Mouse (Mus musculus) heart, embryonic 13.5 days (tissue): ENCODE measurements around the gene Selenov. TPM values are rescaled to one million over a fixed set of nuclear protein-coding genes. Genes with fewer than 3 reads are reported as not detected.

Experiments used
- ATAC-seq: fragments of 200-750 bp; cut with Nextera tagmentation; 2 replicates; pipeline ENCODE4 v1.8.0; 2017; ENCODE audit warnings: moderate TSS enrichment; ENCODE audit not compliant: insufficient number of reproducible peaks, low FRiP score, low TSS enrichment; ENCODE audit errors: extremely low read depth
- H3K27ac ChIP-seq: fragments of 300-500 bp; sonication (generic); replicated peaks from 2 replicates; pipeline ENCODE4 v1.5.1; 2015; ENCODE audit warnings: moderate library complexity, mild to moderate bottlenecking, inconsistent platforms
- H3K27me3 ChIP-seq: fragments of 300-500 bp; sonication (generic); replicated peaks from 2 replicates; pipeline ENCODE4 v1.6.1; 2015; ENCODE audit warnings: mild to moderate bottlenecking, inconsistent platforms
- H3K36me3 ChIP-seq: fragments of 300-500 bp; sonication (generic); 2 replicates; pipeline ENCODE4 v1.6.1; 2015; ENCODE audit warnings: mild to moderate bottlenecking, inconsistent platforms
- H3K4me1 ChIP-seq: fragments of 300-500 bp; sonication (generic); 2 replicates; pipeline ENCODE4 v1.6.1; 2015; ENCODE audit warnings: inconsistent platforms
- H3K4me2 ChIP-seq: fragments of 300-500 bp; sonication (generic); 2 replicates; pipeline ENCODE4 v1.6.1; 2015; ENCODE audit warnings: inconsistent platforms, mild to moderate bottlenecking, moderate library complexity
- H3K4me3 ChIP-seq: fragments of 300-500 bp; sonication (generic); 2 replicates; pipeline ENCODE4 v1.5.1; 2015; ENCODE audit warnings: moderate library complexity, mild to moderate bottlenecking, inconsistent platforms
- H3K9ac ChIP-seq: fragments of 300-500 bp; sonication (generic); 2 replicates; pipeline ENCODE4 v1.6.1; 2015; ENCODE audit warnings: inconsistent platforms, mild to moderate bottlenecking, moderate library complexity
- H3K9me3 ChIP-seq: fragments of 300-500 bp; sonication (generic); 2 replicates; pipeline ENCODE4 v1.6.1; 2016; ENCODE audit warnings: inconsistent platforms
- WGBS: fragments of 180-500 bp; shearing (Covaris S2); methylation state at CpG from one replicate; pipeline ENCODE4 v1.1.7; 2015; ENCODE audit warnings: mixed read lengths; 5-methylcytosine and 5-hydroxymethylcytosine counted together
- polyA plus RNA-seq: library from polyadenylated mRNA; unstranded; fragments of >200 nt; fragmentation: Nextera tagmentation; extraction: Ambion mirVana; gene quantifications from 2 replicates; pipeline ENCODE4 v1.2.1, GENCODE M21; 2015

Selenov gene
- polyA plus RNA-seq, 1 experiment from 2014 or later = not detected

DNA sequence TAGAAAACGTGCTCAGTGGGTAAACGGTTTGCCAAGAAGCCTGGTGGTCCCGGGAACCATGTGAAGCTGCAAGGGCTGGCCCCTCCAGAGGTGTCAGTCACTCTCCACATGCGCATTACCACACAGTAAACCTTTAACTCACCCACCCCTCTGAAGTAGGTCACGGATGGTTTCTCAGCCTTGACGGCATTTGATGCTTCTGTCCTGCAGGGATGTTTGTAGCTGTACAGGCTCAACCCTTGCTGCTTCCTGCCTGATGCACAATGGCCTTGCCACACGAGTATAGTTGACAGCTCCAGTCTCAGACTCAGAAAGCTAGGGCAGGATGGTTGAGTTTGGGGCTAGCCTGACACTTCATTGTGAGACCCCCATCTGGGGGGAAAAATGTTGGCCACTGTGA, 10.4 kb downstream of the Selenov start:
- Histone ChIP-seq H3K36me3 (no peaks in the 10 kb centered on the region), H3K9ac (no peak overlapping the region), H3K4me2 (no peak overlapping the region), H3K27me3 (no peaks in the 10 kb centered on the region), H3K9me3 (no peaks in the 10 kb centered on the region), H3K4me3 (no peak overlapping the region), H3K4me1 (peaks cover 8% of the 10 kb centered on the region), H3K27ac (no peak overlapping the region)
- WGBS = 67% methylated on average over 7 of the region's 7 CpGs
- no peak for ATAC-seq

DNA sequence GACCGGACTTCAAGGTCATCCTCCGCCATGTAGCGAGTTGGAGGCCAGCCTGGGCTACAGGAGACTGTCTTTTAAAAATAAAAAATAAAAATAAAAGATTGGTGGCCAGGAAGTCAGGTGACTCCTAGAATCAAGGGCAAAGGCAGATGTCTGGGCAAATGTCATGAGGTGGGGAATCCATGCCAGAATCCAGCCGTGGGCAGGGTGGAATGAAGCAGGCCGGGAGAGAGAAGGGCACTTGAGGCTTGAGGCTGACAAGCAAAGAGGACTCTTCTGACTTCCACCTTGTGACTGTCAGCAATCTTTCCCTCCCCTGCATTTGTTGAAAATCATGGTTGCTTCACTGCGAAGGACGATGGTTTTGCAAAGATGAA, 12.7 kb downstream of the Selenov start:
- Histone ChIP-seq H3K9me3 (no peaks in the 10 kb centered on the region), H3K4me1 (peaks cover 8% of the 10 kb centered on the region), H3K27ac (0 out of 2 replicates have a peak overlapping the region, but pooled peaks have one; percentile 61), H3K9ac (peak overlapping the region; percentile 92), H3K4me3 (peak overlapping the region; percentile 72), H3K36me3 (peaks cover 2% of the 10 kb centered on the region), H3K4me2 (peak overlapping the region; percentile 83), H3K27me3 (no peaks in the 10 kb centered on the region)
- 75% methylated on average over 7 of the region's 7 CpGs for WGBS
- no peak for ATAC-seq

DNA sequence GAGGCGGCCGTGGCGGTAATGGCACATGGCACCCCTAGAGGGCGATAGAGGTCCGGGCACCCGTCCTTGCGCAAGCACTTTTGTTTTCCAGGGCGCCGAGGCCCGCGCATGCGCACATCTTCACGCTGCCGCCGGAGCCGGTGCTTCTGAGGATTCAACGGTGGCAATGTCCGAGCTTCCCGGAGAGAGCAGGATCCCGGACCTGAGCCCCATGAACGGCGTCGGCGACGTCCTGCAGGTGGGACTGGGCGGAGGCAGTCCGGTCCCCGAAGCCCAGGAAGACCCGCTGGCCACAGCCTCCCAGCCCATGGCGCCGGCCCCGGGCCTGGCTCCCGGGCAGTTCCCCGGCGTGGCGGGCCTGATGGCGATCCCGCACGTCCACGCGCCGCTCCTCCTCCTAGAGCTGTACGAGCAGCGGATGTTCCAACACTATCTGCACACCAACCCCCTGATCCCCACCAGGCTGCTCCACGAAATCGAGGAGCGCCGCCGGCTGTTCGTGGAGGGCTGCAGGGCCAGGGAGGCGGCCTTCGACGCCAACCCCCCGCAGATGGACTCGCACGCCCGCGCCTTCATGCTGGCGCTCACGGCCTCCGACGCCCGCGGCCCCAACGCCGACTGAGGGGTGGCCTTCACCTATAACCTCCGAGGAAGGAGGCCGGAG, 13.2 kb downstream of the Selenov start, which contains the start of gene Eid2b:
TSS of gene Eid2b (plus strand) at position 125 of the 664 bp plus-strand sequence.
- Histone ChIP-seq H3K9me3 (no peaks in the 10 kb centered on the region), H3K9ac (peak within 1 kb of the TSS; percentile 92), H3K36me3 (peaks cover 6% of the 10 kb centered on the region), H3K4me3 (peak within 1 kb of the TSS; percentile 72), H3K27me3 (no peaks in the 10 kb centered on the region), H3K27ac (peak within 1 kb of the TSS; percentile 61), H3K4me1 (peaks cover 8% of the 10 kb centered on the region), H3K4me2 (peak within 1 kb of the TSS; percentile 83)
- peak; percentile 45; the same call in 1 of the 2 replicates for ATAC-seq
- 2% methylated on average over 68 of the region's 68 CpGs for WGBS

DNA sequence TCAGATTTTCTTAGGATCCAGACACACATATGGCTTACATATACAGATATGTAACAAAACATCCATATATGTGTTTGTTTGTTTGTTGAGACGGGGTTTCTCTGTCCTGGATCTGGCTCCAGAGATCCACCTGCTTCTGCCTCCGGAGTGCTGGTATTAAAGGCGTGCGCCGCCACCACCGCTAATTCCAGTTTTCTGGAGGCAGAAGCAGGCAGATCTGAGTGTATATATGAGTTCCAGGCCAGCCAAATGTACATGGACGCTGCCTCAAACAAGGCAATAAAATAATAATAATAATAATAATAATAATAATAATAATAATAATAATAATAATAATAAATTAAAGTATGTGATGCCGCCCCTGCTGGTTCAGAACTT, 13.8 kb downstream of the Selenov start:
- H3K27ac ChIP-seq = no peak overlapping the region
- H3K9ac ChIP-seq = no peak overlapping the region
- no peak for ATAC-seq
- peaks cover 11% of the 10 kb centered on the region for H3K36me3 ChIP-seq
- no peak overlapping the region for H3K4me2 ChIP-seq
- no peaks in the 10 kb centered on the region for H3K9me3 ChIP-seq
- no peak overlapping the region for H3K4me3 ChIP-seq
- H3K4me1 ChIP-seq = peaks cover 8% of the 10 kb centered on the region
- WGBS = 55% methylated on average over 8 of the region's 8 CpGs
- H3K27me3 ChIP-seq = no peaks in the 10 kb centered on the region

DNA sequence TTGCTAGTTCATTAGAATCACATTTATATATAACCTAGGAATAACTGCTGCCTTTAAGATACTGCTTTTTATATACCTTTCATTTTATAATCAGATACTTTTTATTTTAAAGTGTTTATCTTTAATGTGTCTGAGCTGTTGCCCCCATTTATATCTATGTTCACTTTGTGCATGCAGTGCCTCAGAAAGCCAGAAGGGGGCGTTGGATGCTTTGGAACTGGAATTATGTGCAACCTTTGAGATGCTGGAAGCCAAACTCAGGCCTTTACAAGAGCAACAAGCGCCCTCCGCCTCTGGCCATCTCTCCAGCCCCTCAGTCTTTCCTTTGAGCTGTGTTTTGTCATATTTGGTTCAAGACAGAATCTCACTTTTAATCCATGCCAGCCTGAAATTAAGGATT, 19.2 kb downstream of the Selenov start:
- WGBS = 64% methylated on average over 3 of the region's 3 CpGs
- no peak overlapping the region for H3K27ac ChIP-seq
- no peak overlapping the region for H3K4me2 ChIP-seq
- H3K4me3 ChIP-seq = no peak overlapping the region
- ATAC-seq = no peak
- H3K27me3 ChIP-seq = no peaks in the 10 kb centered on the region
- H3K9me3 ChIP-seq = no peaks in the 10 kb centered on the region
- H3K4me1 ChIP-seq = peaks cover 11% of the 10 kb centered on the region
- no peak overlapping the region for H3K9ac ChIP-seq
- H3K36me3 ChIP-seq = peaks cover 38% of the 10 kb centered on the region

DNA sequence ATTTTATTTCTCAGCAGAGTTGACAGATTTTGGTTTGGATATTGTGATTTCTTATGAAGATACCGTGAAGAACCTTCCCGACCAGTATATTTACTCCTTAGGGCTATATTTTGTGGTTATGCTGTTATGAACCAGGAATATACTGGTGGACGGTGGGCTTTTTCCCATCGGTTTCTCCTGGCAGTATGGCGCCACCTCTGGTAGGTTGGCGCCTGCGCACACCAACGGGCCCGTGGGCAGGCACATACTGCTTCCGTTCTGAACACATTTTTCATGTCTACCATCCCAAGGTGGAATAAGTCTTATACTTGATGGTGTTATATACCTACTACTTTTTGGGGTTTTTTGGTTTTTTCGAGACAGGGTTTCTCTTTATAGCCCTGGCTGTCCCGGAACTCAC, 21.6 kb downstream of the Selenov start:
- 91% methylated on average over 12 of the region's 12 CpGs for WGBS

DNA sequence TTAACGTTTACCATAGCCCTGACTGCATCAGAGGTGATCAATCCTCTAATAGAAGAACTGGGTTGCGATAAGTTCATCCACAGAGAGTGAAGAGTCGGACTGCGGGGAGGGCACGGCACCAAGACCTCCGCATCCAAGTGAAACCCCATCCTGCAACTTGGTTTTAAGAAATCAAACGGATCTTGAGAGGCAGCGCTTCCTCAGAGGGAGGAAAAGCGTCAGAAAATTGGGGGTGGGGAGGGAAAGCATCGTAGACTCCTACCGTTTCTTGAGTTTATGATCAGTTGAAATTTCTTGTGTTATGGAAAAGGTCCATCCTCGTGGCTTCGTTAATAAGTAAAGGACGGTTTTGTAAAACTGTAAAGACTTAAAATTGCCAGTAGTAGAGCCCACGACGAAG, 22.4 kb downstream of the Selenov start:
- Histone ChIP-seq H3K4me1 (peaks cover 11% of the 10 kb centered on the region), H3K9ac (peak overlapping the region; percentile 98), H3K27ac (peak overlapping the region; percentile 86), H3K9me3 (no peaks in the 10 kb centered on the region), H3K27me3 (no peaks in the 10 kb centered on the region), H3K36me3 (peaks cover 38% of the 10 kb centered on the region), H3K4me2 (peak overlapping the region; percentile 90), H3K4me3 (peak overlapping the region; percentile 92)
- no peak for ATAC-seq
- WGBS = 30% methylated on average over 16 of the region's 16 CpGs

More for the DNA sequence above, 21.6 kb downstream of the Selenov start:
- Histone ChIP-seq H3K27ac (no peak overlapping the region), H3K4me3 (no peak overlapping the region), H3K9ac (no peak overlapping the region), H3K4me1 (peaks cover 11% of the 10 kb centered on the region), H3K4me2 (no peak overlapping the region), H3K27me3 (no peaks in the 10 kb centered on the region), H3K9me3 (no peaks in the 10 kb centered on the region), H3K36me3 (peaks cover 38% of the 10 kb centered on the region)
- no peak for ATAC-seq

DNA sequence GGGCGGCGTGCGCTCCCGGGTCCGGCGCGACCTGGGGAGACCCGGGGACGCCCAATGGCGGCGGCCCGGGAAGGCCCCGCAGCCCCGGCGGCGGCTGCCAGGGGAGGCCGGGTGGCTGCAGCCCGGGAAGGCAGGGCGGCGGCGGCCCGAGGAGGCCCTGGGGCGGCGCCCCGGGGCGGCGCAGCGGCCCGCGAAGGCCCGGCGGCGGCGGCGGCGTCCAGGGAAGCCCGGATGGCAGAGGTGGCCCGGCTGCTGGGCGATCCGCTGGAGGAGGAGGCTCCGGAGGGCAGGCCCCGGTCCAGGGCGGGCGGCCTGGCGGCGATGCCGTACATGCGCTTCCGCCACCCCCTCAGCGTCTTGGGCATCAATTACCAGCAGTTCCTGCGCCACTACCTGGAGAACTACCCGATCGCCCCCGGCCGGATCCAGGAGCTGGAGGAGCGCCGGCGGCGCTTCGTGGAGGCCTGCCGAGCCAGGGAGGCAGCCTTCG, 22.9 kb downstream of the Selenov start:
- Histone ChIP-seq H3K9me3 (no peaks in the 10 kb centered on the region), H3K4me1 (peaks cover 11% of the 10 kb centered on the region), H3K27ac (peak overlapping the region; percentile 86), H3K27me3 (no peaks in the 10 kb centered on the region), H3K4me2 (peak overlapping the region; percentile 90), H3K9ac (peak overlapping the region; percentile 98), H3K36me3 (peaks cover 34% of the 10 kb centered on the region), H3K4me3 (peak overlapping the region; percentile 92)
- WGBS = under 1% methylated on average over 50 of the region's 62 CpGs
- ATAC-seq = peak; percentile 35; the same call in 1 of the 2 replicates

DNA sequence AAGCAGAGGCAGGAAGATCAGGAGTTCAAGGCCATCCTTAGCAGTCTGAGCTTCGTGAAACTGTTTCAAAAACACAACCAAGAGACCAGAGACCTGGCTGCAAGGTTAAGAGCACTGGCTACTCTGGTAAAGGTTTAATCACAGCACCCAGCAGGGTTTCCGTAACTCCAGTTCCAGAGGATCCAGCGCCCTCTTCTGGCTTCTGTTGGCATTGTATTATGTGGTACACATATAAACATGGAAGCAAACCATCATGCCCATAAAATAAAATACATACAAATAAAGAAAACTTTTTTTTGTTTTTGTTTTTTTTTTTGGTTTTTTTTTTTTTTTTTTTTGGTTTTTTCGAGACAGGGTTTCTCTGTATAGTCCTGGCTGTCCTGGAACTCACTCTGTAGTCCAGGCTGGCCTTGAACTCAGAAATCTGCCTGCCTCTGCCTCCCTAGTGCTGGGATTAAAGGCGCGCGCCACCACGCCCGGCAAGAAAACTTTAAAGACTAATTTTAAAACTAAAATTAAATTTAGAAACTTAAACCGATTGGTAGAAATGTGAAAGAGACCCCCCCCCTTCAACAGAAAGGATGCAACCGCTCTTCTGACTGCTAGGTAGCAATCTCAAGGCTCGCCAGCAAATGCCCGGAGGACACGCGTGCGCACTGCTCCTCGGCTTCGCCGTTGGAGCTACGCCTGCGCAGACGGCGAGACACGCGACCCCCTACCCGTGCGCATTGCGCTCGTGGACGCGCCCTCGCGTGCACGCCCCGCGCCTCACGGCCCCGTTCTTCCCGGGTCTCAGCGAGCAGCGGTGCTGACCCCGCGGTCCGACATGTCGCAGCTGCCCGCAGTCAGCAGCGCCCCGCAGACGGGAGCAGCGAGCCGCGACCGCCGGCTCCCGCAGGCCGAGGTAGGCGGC, 23.6 kb downstream of the Selenov start, which contains the start of gene Eid2:
TSS of gene Eid2 (plus strand) at position 753 of the 913 bp plus-strand sequence.
- no peaks in the 10 kb centered on the region for H3K9me3 ChIP-seq
- peak within 1 kb of the TSS; percentile 92 for H3K4me3 ChIP-seq
- peaks cover 28% of the 10 kb centered on the region for H3K36me3 ChIP-seq
- H3K27me3 ChIP-seq = no peaks in the 10 kb centered on the region; the same call in 1 of the 2 replicates
- peak; percentile 79 for ATAC-seq
- H3K27ac ChIP-seq = peak within 1 kb of the TSS; percentile 86
- 6% methylated on average over 54 of the region's 57 CpGs for WGBS
- peaks cover 11% of the 10 kb centered on the region for H3K4me1 ChIP-seq
- peak within 1 kb of the TSS; percentile 98 for H3K9ac ChIP-seq
- peak within 1 kb of the TSS; percentile 90 for H3K4me2 ChIP-seq

DNA sequence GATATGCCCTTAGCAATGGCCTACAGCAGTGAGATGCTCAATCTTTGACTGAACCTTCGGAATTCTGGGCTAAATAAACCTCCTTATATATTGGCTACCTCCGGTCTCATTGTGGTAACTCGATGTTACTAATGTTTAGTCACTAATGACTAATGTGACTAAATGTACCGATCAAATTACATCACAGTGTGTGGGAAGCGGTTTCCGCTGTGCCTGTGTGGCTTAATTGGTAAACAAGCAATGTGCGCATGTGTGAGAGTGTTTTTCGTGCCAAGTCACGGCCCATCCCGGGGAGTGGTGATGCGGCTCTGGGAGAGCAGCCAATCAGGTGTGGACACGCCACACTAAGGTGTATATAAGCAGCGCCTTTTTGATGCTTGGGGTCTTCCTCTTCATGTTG, 25.6 kb downstream of the Selenov start:
- WGBS = 81% methylated on average over 13 of the region's 13 CpGs
- H3K27me3 ChIP-seq = no peaks in the 10 kb centered on the region; the same call in 1 of the 2 replicates
- H3K27ac ChIP-seq = no peak overlapping the region
- peaks cover 11% of the 10 kb centered on the region for H3K4me1 ChIP-seq
- no peak overlapping the region for H3K9ac ChIP-seq
- no peak for ATAC-seq
- no peak overlapping the region for H3K4me3 ChIP-seq
- H3K36me3 ChIP-seq = peaks cover 14% of the 10 kb centered on the region
- H3K9me3 ChIP-seq = no peaks in the 10 kb centered on the region
- H3K4me2 ChIP-seq = no peak overlapping the region

DNA sequence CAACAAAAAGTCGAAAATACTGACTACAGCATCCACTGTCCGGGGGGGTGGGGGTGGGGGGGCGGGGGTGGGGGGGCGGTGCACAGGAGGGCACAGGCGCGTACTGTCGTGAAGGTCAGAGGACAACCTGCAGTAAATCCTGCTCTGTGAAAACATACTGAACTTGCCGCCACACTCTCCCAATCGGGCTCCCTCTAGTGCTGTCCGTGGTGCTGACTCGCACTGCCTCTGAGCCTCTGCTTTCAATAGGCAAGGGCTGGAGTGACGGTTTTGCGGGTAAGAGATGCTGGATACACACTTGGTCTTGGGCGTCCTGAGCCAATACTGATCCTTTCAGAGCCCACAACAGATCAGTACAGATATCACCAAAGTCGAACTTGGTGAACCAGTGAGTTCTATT, 27.2 kb downstream of the Selenov start:
- ATAC-seq = no peak
- Histone ChIP-seq H3K9me3 (no peaks in the 10 kb centered on the region), H3K4me2 (no peak overlapping the region), H3K4me1 (peaks cover 5% of the 10 kb centered on the region), H3K27ac (no peak overlapping the region), H3K27me3 (no peaks in the 10 kb centered on the region; the same call in 1 of the 2 replicates), H3K4me3 (no peak overlapping the region), H3K9ac (no peak overlapping the region), H3K36me3 (no peaks in the 10 kb centered on the region)
- 8% methylated on average over 14 of the region's 15 CpGs for WGBS
